Mouse (Mus musculus): Measurements from ENCODE around the gene Trim21. TPM values are rescaled to one million over a fixed set of nuclear protein-coding genes. Genes with fewer than 3 reads are reported as not detected.

The Trim21 gene
- polyA plus RNA-seq (2015; fragmentation: Nextera tagmentation; extraction: Ambion mirVana) = 1.1 TPM in 2 replicates

GRCm38 (mm10) chr7:102564999-102565997 is at the start of gene Trim21:
Gene Trim21 (minus strand): TSS chr7:102565486.
- H3K27me3 ChIP-seq (ENCODE audit: control insufficient read depth, insufficient read depth, low read depth, low read length) = no peaks in the 10 kb centered on the region
- WGBS = 16% methylated on average over 10 of the region's 10 CpGs
- H3K4me3 ChIP-seq (ENCODE audit: low read length) = peak within 1 kb of the TSS; percentile 67
- peak; percentile 99 for ATAC-seq (ENCODE audit: low read depth)
- H3K4me2 ChIP-seq (ENCODE audit: low read depth, low read length) = peak within 1 kb of the TSS; percentile 76
- no peaks in the 10 kb centered on the region for H3K9me3 ChIP-seq (ENCODE audit: control insufficient read depth, low read length)
- H3K4me1 ChIP-seq (replicated peaks; ENCODE audit: control insufficient read depth, insufficient read depth, low read length) = 0 out of 2 replicates have a peak, but pooled peaks cover 2% of the 10 kb centered on the region
- H3K36me3 ChIP-seq (ENCODE audit: control insufficient read depth, insufficient read depth, low read length) = no peaks in the 10 kb centered on the region
- peak within 1 kb of the TSS; percentile 77 for H3K9ac ChIP-seq (ENCODE audit: low read length)
- H3K27ac ChIP-seq (ENCODE audit: low read length) = peak within 1 kb of the TSS; percentile 36; the same call in 1 of the 2 replicates

GRCm38 (mm10) chr7:102597378-102598031 is 32.2 kb upstream of the Trim21 start, which contains the start of gene Olfr552:
Gene Olfr552 (plus strand): TSS chr7:102597770.
- H3K4me3 ChIP-seq (ENCODE audit: low read length) = no peak within 1 kb of the TSS
- no peaks in the 10 kb centered on the region for H3K36me3 ChIP-seq (ENCODE audit: control insufficient read depth, insufficient read depth, low read length)
- ATAC-seq (ENCODE audit: low read depth) = no peak
- 45% methylated on average over 1 of the region's 1 CpGs for WGBS
- no peaks in the 10 kb centered on the region for H3K4me1 ChIP-seq (replicated peaks; ENCODE audit: control insufficient read depth, insufficient read depth, low read length)
- H3K27me3 ChIP-seq (ENCODE audit: control insufficient read depth, insufficient read depth, low read depth, low read length) = no peaks in the 10 kb centered on the region
- no peaks in the 10 kb centered on the region for H3K9me3 ChIP-seq (ENCODE audit: control insufficient read depth, low read length)
- no peak within 1 kb of the TSS for H3K4me2 ChIP-seq (ENCODE audit: low read depth, low read length)
- no peak within 1 kb of the TSS for H3K27ac ChIP-seq (ENCODE audit: low read length)
- H3K9ac ChIP-seq (ENCODE audit: low read length) = no peak within 1 kb of the TSS

- H3K36me3 ChIP-seq (ENCODE audit: control insufficient read depth, insufficient read depth, low read length) = no peaks in the 10 kb centered on the region
- no peaks in the 10 kb centered on the region for H3K27me3 ChIP-seq (ENCODE audit: control insufficient read depth, insufficient read depth, low read depth, low read length)
- H3K4me1 ChIP-seq (replicated peaks; ENCODE audit: control insufficient read depth, insufficient read depth, low read length) = no peaks in the 10 kb centered on the region
- H3K9me3 ChIP-seq (ENCODE audit: control insufficient read depth, low read length) = no peaks in the 10 kb centered on the region
- ATAC-seq (ENCODE audit: low read depth) = no peak
- H3K9ac ChIP-seq (ENCODE audit: low read length) = no peak within 1 kb of the TSS
- no peak within 1 kb of the TSS for H3K4me3 ChIP-seq (ENCODE audit: low read length)
- WGBS = 93% methylated on average over 3 of the region's 3 CpGs
- no peak within 1 kb of the TSS for H3K4me2 ChIP-seq (ENCODE audit: low read depth, low read length)
- H3K27ac ChIP-seq (ENCODE audit: low read length) = no peak within 1 kb of the TSS
These were observed 26.5 kb upstream of the Trim21 start, which contains the start of gene Olfr551 for GRCm38 (mm10) chr7:102591786-102592185. Gene Olfr551 (minus strand): TSS chr7:102591886.

- no peak overlapping the region for H3K9ac ChIP-seq (ENCODE audit: low read length)
- H3K4me2 ChIP-seq (ENCODE audit: low read depth, low read length) = no peak overlapping the region
- 57% methylated on average over 6 of the region's 6 CpGs for WGBS
- no peaks in the 10 kb centered on the region for H3K9me3 ChIP-seq (ENCODE audit: control insufficient read depth, low read length)
- no peak for ATAC-seq (ENCODE audit: low read depth)
- no peaks in the 10 kb centered on the region for H3K27me3 ChIP-seq (ENCODE audit: control insufficient read depth, insufficient read depth, low read depth, low read length)
- H3K36me3 ChIP-seq (ENCODE audit: control insufficient read depth, insufficient read depth, low read length) = no peaks in the 10 kb centered on the region
- H3K4me1 ChIP-seq (replicated peaks; ENCODE audit: control insufficient read depth, insufficient read depth, low read length) = no peaks in the 10 kb centered on the region
- H3K27ac ChIP-seq (ENCODE audit: low read length) = no peak overlapping the region
- no peak overlapping the region for H3K4me3 ChIP-seq (ENCODE audit: low read length)
These were observed 10.7 kb upstream of the Trim21 start for GRCm38 (mm10) chr7:102575998-102576397.

- WGBS = 53% methylated on average over 3 of the region's 3 CpGs
- Histone ChIP-seq H3K4me1 (replicated peaks; ENCODE audit: control insufficient read depth, insufficient read depth, low read length) (no peaks in the 10 kb centered on the region), H3K4me3 (ENCODE audit: low read length) (no peak overlapping the region), H3K36me3 (ENCODE audit: control insufficient read depth, insufficient read depth, low read length) (no peaks in the 10 kb centered on the region), H3K9me3 (ENCODE audit: control insufficient read depth, low read length) (no peaks in the 10 kb centered on the region), H3K27ac (ENCODE audit: low read length) (no peak overlapping the region), H3K9ac (ENCODE audit: low read length) (no peak overlapping the region), H3K4me2 (ENCODE audit: low read depth, low read length) (no peak overlapping the region), H3K27me3 (ENCODE audit: control insufficient read depth, insufficient read depth, low read depth, low read length) (no peaks in the 10 kb centered on the region)
- no peak for ATAC-seq (ENCODE audit: low read depth)
These were observed 8.0 kb upstream of the Trim21 start for GRCm38 (mm10) chr7:102573174-102573830.

GRCm38 (mm10) chr7:102571142-102571541 is 5.9 kb upstream of the Trim21 start, which contains the start of gene Olfr550:
Gene Olfr550 (plus strand): TSS chr7:102571442.
- H3K4me3 ChIP-seq (ENCODE audit: low read length) = no peak within 1 kb of the TSS
- no peak within 1 kb of the TSS for H3K4me2 ChIP-seq (ENCODE audit: low read depth, low read length)
- no peaks in the 10 kb centered on the region for H3K9me3 ChIP-seq (ENCODE audit: control insufficient read depth, low read length)
- H3K4me1 ChIP-seq (replicated peaks; ENCODE audit: control insufficient read depth, insufficient read depth, low read length) = no peaks in the 10 kb centered on the region
- no peaks in the 10 kb centered on the region for H3K27me3 ChIP-seq (ENCODE audit: control insufficient read depth, insufficient read depth, low read depth, low read length)
- H3K27ac ChIP-seq (ENCODE audit: low read length) = no peak within 1 kb of the TSS
- H3K36me3 ChIP-seq (ENCODE audit: control insufficient read depth, insufficient read depth, low read length) = no peaks in the 10 kb centered on the region
- no peak for ATAC-seq (ENCODE audit: low read depth)
- 79% methylated on average over 8 of the region's 8 CpGs for WGBS
- H3K9ac ChIP-seq (ENCODE audit: low read length) = no peak within 1 kb of the TSS

GRCm38 (mm10) chr7:102566219-102566618 is 933 bp upstream of the Trim21 start:
- ATAC-seq (ENCODE audit: low read depth) = no peak
- H3K9ac ChIP-seq (ENCODE audit: low read length) = no peak overlapping the region
- H3K4me3 ChIP-seq (ENCODE audit: low read length) = no peak overlapping the region
- WGBS = 78% methylated on average over 4 of the region's 4 CpGs
- no peaks in the 10 kb centered on the region for H3K36me3 ChIP-seq (ENCODE audit: control insufficient read depth, insufficient read depth, low read length)
- H3K4me2 ChIP-seq (ENCODE audit: low read depth, low read length) = no peak overlapping the region
- 0 out of 2 replicates have a peak, but pooled peaks cover 2% of the 10 kb centered on the region for H3K4me1 ChIP-seq (replicated peaks; ENCODE audit: control insufficient read depth, insufficient read depth, low read length)
- H3K27ac ChIP-seq (ENCODE audit: low read length) = no peak overlapping the region
- no peaks in the 10 kb centered on the region for H3K9me3 ChIP-seq (ENCODE audit: control insufficient read depth, low read length)
- no peaks in the 10 kb centered on the region for H3K27me3 ChIP-seq (ENCODE audit: control insufficient read depth, insufficient read depth, low read depth, low read length)

- no peaks in the 10 kb centered on the region for H3K9me3 ChIP-seq (ENCODE audit: control insufficient read depth, low read length)
- no peak overlapping the region for H3K4me3 ChIP-seq (ENCODE audit: low read length)
- no peaks in the 10 kb centered on the region for H3K4me1 ChIP-seq (replicated peaks; ENCODE audit: control insufficient read depth, insufficient read depth, low read length)
- no peaks in the 10 kb centered on the region for H3K36me3 ChIP-seq (ENCODE audit: control insufficient read depth, insufficient read depth, low read length)
- no peak overlapping the region for H3K27ac ChIP-seq (ENCODE audit: low read length)
- WGBS = 72% methylated on average over 3 of the region's 3 CpGs
- no peaks in the 10 kb centered on the region for H3K27me3 ChIP-seq (ENCODE audit: control insufficient read depth, insufficient read depth, low read depth, low read length)
- H3K4me2 ChIP-seq (ENCODE audit: low read depth, low read length) = no peak overlapping the region
- no peak for ATAC-seq (ENCODE audit: low read depth)
- no peak overlapping the region for H3K9ac ChIP-seq (ENCODE audit: low read length)
These were observed 12.0 kb downstream of the Trim21 start for GRCm38 (mm10) chr7:102553279-102553678.

Data from lung, embryonic 16.5 days (tissue).